Mouse (Mus musculus) hindbrain, embryonic 12.5 days (tissue): ENCODE data around the gene Arhgef6. TPM values are rescaled to one million over a fixed set of nuclear protein-coding genes. Genes with fewer than 3 reads are reported as not detected.

ENCODE experiments used
- ATAC-seq: fragments of 200-750 bp; cut with Nextera tagmentation; 2 replicates; pipeline ENCODE4 v1.8.0; 2017; ENCODE audit warnings: moderate TSS enrichment; ENCODE audit not compliant: low FRiP score
- H3K27ac ChIP-seq: fragments of 300-500 bp; sonication (generic); 2 replicates; pipeline ENCODE4 v1.5.1; 2016; ENCODE audit warnings: mild to moderate bottlenecking
- H3K27me3 ChIP-seq: fragments of 300-500 bp; sonication (generic); 2 replicates; pipeline ENCODE4 v1.6.1; 2016; ENCODE audit warnings: mild to moderate bottlenecking
- H3K36me3 ChIP-seq: fragments of 300-500 bp; sonication (generic); 2 replicates; pipeline ENCODE4 v1.6.1; 2016; ENCODE audit warnings: mild to moderate bottlenecking
- H3K4me1 ChIP-seq: fragments of 300-500 bp; sonication (generic); 2 replicates; pipeline ENCODE4 v1.6.1; 2016
- H3K4me2 ChIP-seq: fragments of 300-500 bp; sonication (generic); replicated peaks from 2 replicates; pipeline ENCODE4 v1.6.1; 2016; ENCODE audit warnings: mild to moderate bottlenecking
- H3K4me3 ChIP-seq: fragments of 300-500 bp; sonication (generic); 2 replicates; pipeline ENCODE4 v1.5.1; 2016; ENCODE audit warnings: mild to moderate bottlenecking
- H3K9ac ChIP-seq: fragments of 300-500 bp; sonication (generic); 2 replicates; pipeline ENCODE4 v1.6.1; 2016; ENCODE audit warnings: mild to moderate bottlenecking, moderate library complexity
- H3K9me3 ChIP-seq: fragments of 300-500 bp; sonication (generic); replicated peaks from 2 replicates; pipeline ENCODE4 v1.6.1; 2016; ENCODE audit warnings: mild to moderate bottlenecking
- WGBS: fragments of 180-500 bp; shearing (Covaris S2); methylation state at CpG from one replicate; pipeline ENCODE4 v1.1.7; 2016; 5-methylcytosine and 5-hydroxymethylcytosine counted together
- polyA plus RNA-seq: library from polyadenylated mRNA; unstranded; fragments of >200 nt; fragmentation: Nextera tagmentation; extraction: Ambion mirVana; gene quantifications from 2 replicates; pipeline ENCODE4 v1.2.1, GENCODE M21; 2016

Arhgef6 gene
- 9.3 and 10.9 TPM in 2 replicates for polyA plus RNA-seq

- no peak for ATAC-seq
- no peaks in the 10 kb centered on the region for H3K4me1 ChIP-seq
- H3K4me3 ChIP-seq = no peak within 1 kb of the TSS
- H3K27me3 ChIP-seq = no peaks in the 10 kb centered on the region
- no peak within 1 kb of the TSS for H3K27ac ChIP-seq
- no peaks in the 10 kb centered on the region for H3K36me3 ChIP-seq
- H3K4me2 ChIP-seq = no peak within 1 kb of the TSS
- no peak within 1 kb of the TSS for H3K9ac ChIP-seq
- 73% methylated on average over 18 of the region's 18 CpGs for WGBS
- H3K9me3 ChIP-seq = no peaks in the 10 kb centered on the region
These were observed at the start of gene Arhgef6 for GRCm38 (mm10) chrX:57338371-57339211. TSS of gene Arhgef6 (minus strand) at chrX:57338729.

GRCm38 (mm10) chrX:57380915-57381314, 42.4 kb upstream of the Arhgef6 start:
- 70% methylated on average over 5 of the region's 5 CpGs for WGBS
- Histone ChIP-seq H3K4me1 (no peaks in the 10 kb centered on the region), H3K9ac (no peak overlapping the region), H3K36me3 (peaks cover 38% of the 10 kb centered on the region), H3K27me3 (no peaks in the 10 kb centered on the region), H3K27ac (no peak overlapping the region), H3K4me2 (no peak overlapping the region), H3K4me3 (no peak overlapping the region), H3K9me3 (no peaks in the 10 kb centered on the region)
- ATAC-seq = no peak

GRCm38 (mm10) chrX:57378579-57378978, 40.0 kb upstream of the Arhgef6 start:
- H3K4me1 ChIP-seq = no peaks in the 10 kb centered on the region
- no peak overlapping the region for H3K4me2 ChIP-seq
- H3K27me3 ChIP-seq = no peaks in the 10 kb centered on the region
- H3K27ac ChIP-seq = no peak overlapping the region
- no peaks in the 10 kb centered on the region for H3K9me3 ChIP-seq
- ATAC-seq = no peak
- no peak overlapping the region for H3K4me3 ChIP-seq
- WGBS = 73% methylated on average over 3 of the region's 3 CpGs
- no peak overlapping the region for H3K9ac ChIP-seq
- peaks cover 29% of the 10 kb centered on the region for H3K36me3 ChIP-seq

- Histone ChIP-seq H3K4me2 (no peak overlapping the region), H3K4me3 (no peak overlapping the region), H3K27me3 (no peaks in the 10 kb centered on the region), H3K9ac (no peak overlapping the region), H3K36me3 (peaks cover 27% of the 10 kb centered on the region), H3K4me1 (no peaks in the 10 kb centered on the region), H3K27ac (no peak overlapping the region), H3K9me3 (no peaks in the 10 kb centered on the region)
- 81% methylated on average over 3 of the region's 3 CpGs for WGBS
- no peak for ATAC-seq
These were observed 38.6 kb upstream of the Arhgef6 start for GRCm38 (mm10) chrX:57377096-57377495.

- Histone ChIP-seq H3K9me3 (no peaks in the 10 kb centered on the region), H3K4me1 (no peaks in the 10 kb centered on the region), H3K4me3 (no peak overlapping the region), H3K27ac (no peak overlapping the region), H3K9ac (no peak overlapping the region), H3K4me2 (no peak overlapping the region), H3K27me3 (no peaks in the 10 kb centered on the region), H3K36me3 (peaks cover 11% of the 10 kb centered on the region; the same call in 1 of the 2 replicates)
- WGBS = 79% methylated on average over 2 of the region's 2 CpGs
- no peak for ATAC-seq
These were observed 35.5 kb upstream of the Arhgef6 start for GRCm38 (mm10) chrX:57374029-57374428.

GRCm38 (mm10) chrX:57373543-57373942, 35.0 kb upstream of the Arhgef6 start:
- peaks cover 8% of the 10 kb centered on the region; the same call in 1 of the 2 replicates for H3K36me3 ChIP-seq
- no peak overlapping the region for H3K4me2 ChIP-seq
- ATAC-seq = no peak
- no peak overlapping the region for H3K9ac ChIP-seq
- H3K4me3 ChIP-seq = no peak overlapping the region
- H3K9me3 ChIP-seq = no peaks in the 10 kb centered on the region
- no peak overlapping the region for H3K27ac ChIP-seq
- no peaks in the 10 kb centered on the region for H3K4me1 ChIP-seq
- 88% methylated on average over 2 of the region's 2 CpGs for WGBS
- no peaks in the 10 kb centered on the region for H3K27me3 ChIP-seq

GRCm38 (mm10) chrX:57372965-57373364, 34.4 kb upstream of the Arhgef6 start:
- ATAC-seq = no peak
- no peak overlapping the region for H3K9ac ChIP-seq
- H3K27ac ChIP-seq = no peak overlapping the region
- H3K36me3 ChIP-seq = peaks cover 6% of the 10 kb centered on the region; the same call in 1 of the 2 replicates
- WGBS = 84% methylated on average over 4 of the region's 4 CpGs
- H3K27me3 ChIP-seq = no peaks in the 10 kb centered on the region
- no peaks in the 10 kb centered on the region for H3K4me1 ChIP-seq
- H3K4me2 ChIP-seq = no peak overlapping the region
- H3K4me3 ChIP-seq = no peak overlapping the region
- H3K9me3 ChIP-seq = no peaks in the 10 kb centered on the region

- H3K36me3 ChIP-seq = no peaks in the 10 kb centered on the region
- no peak overlapping the region for H3K4me2 ChIP-seq
- H3K9me3 ChIP-seq = no peaks in the 10 kb centered on the region
- H3K27me3 ChIP-seq = no peaks in the 10 kb centered on the region
- no peak for ATAC-seq
- H3K4me3 ChIP-seq = no peak overlapping the region
- no peak overlapping the region for H3K9ac ChIP-seq
- H3K27ac ChIP-seq = no peak overlapping the region
- no peaks in the 10 kb centered on the region for H3K4me1 ChIP-seq
- WGBS = 78% methylated on average over 2 of the region's 2 CpGs
These were observed 26.5 kb upstream of the Arhgef6 start for GRCm38 (mm10) chrX:57364891-57365569.

GRCm38 (mm10) chrX:57359316-57359715, 20.8 kb upstream of the Arhgef6 start:
- Histone ChIP-seq H3K27me3 (no peaks in the 10 kb centered on the region), H3K9me3 (no peaks in the 10 kb centered on the region), H3K9ac (no peak overlapping the region), H3K27ac (no peak overlapping the region), H3K4me1 (no peaks in the 10 kb centered on the region), H3K4me2 (no peak overlapping the region), H3K36me3 (no peaks in the 10 kb centered on the region), H3K4me3 (no peak overlapping the region)
- WGBS = 67% methylated on average over 1 of the region's 1 CpGs
- no peak for ATAC-seq

GRCm38 (mm10) chrX:57339220-57339619, 691 bp upstream of the Arhgef6 start:
- Histone ChIP-seq H3K9ac (no peak overlapping the region), H3K4me1 (no peaks in the 10 kb centered on the region), H3K4me2 (no peak overlapping the region), H3K9me3 (no peaks in the 10 kb centered on the region), H3K27me3 (no peaks in the 10 kb centered on the region), H3K36me3 (no peaks in the 10 kb centered on the region), H3K4me3 (no peak overlapping the region), H3K27ac (no peak overlapping the region)
- 75% methylated on average over 4 of the region's 4 CpGs for WGBS
- no peak for ATAC-seq

- H3K27me3 ChIP-seq = no peaks in the 10 kb centered on the region
- H3K4me1 ChIP-seq = no peaks in the 10 kb centered on the region
- no peak for ATAC-seq
- H3K9ac ChIP-seq = no peak overlapping the region
- H3K4me2 ChIP-seq = no peak overlapping the region
- H3K9me3 ChIP-seq = no peaks in the 10 kb centered on the region
- no peaks in the 10 kb centered on the region for H3K36me3 ChIP-seq
- H3K27ac ChIP-seq = no peak overlapping the region
- H3K4me3 ChIP-seq = no peak overlapping the region
These were observed 947 bp downstream of the Arhgef6 start for GRCm38 (mm10) chrX:57337582-57337981.

GRCm38 (mm10) chrX:57336958-57337357, 1.6 kb downstream of the Arhgef6 start:
- no peak overlapping the region for H3K4me2 ChIP-seq
- H3K27me3 ChIP-seq = no peaks in the 10 kb centered on the region
- H3K36me3 ChIP-seq = no peaks in the 10 kb centered on the region
- ATAC-seq = no peak
- H3K9me3 ChIP-seq = no peaks in the 10 kb centered on the region
- no peaks in the 10 kb centered on the region for H3K4me1 ChIP-seq
- no peak overlapping the region for H3K27ac ChIP-seq
- H3K4me3 ChIP-seq = no peak overlapping the region
- H3K9ac ChIP-seq = no peak overlapping the region
- 93% methylated on average over 9 of the region's 9 CpGs for WGBS
